Mouse (Mus musculus) hematopoietic multipotent progenitor cell, adult 10-12 weeks (in vitro differentiated cells): ENCODE data around the gene Camk2n1. TPM values are rescaled to one million over a fixed set of nuclear protein-coding genes. Genes with fewer than 3 reads are reported as not detected.

Experiments used
- polyA plus RNA-seq: library from polyadenylated mRNA; stranded (reverse); fragments of >175 nt; gene quantifications from 2 replicates; pipeline ENCODE4 v1.2.3, GENCODE M21; 2012; ENCODE audit warnings: low replicate concordance

The Camk2n1 gene
- polyA plus RNA-seq = 0.70 and 1.0 TPM in 2 replicates

GRCm38 (mm10) chr4:138453753-138454570 is at the start of gene Camk2n1:
Gene Camk2n1, plus strand, starts transcription at chr4:138454314.

GRCm38 (mm10) chr4:138434347-138435316 is 19.5 kb upstream of the Camk2n1 start, which contains the start of gene Mul1:
Gene Mul1, plus strand, starts transcription at chr4:138434671.

Other genes with a start within 250 kb of the Camk2n1 start
- 55.0 and 57.2 TPM in 2 replicates for gene Hp1bp3, start 238.0 kb upstream of the Camk2n1 start, polyA plus RNA-seq
- 2.0 TPM in 2 replicates for gene Sh2d5, start 203.9 kb upstream of the Camk2n1 start, polyA plus RNA-seq
- gene Kif17, start 203.9 kb upstream of the Camk2n1 start, polyA plus RNA-seq = 0.58 and 1.1 TPM in 2 replicates
- 65.9 and 71.6 TPM in 2 replicates for gene Ddost, start 149.6 kb upstream of the Camk2n1 start, polyA plus RNA-seq
- gene Pink1, start 128.0 kb upstream of the Camk2n1 start, polyA plus RNA-seq = 53.0 and 62.4 TPM in 2 replicates
- 0.15 and 0.56 TPM in 2 replicates for gene Cda, start 86.3 kb upstream of the Camk2n1 start, polyA plus RNA-seq
- not detected in 2 replicates for gene Fam43b, start 57.8 kb upstream of the Camk2n1 start, polyA plus RNA-seq
- 15.9 and 23.4 TPM in 2 replicates for gene Mul1, start 19.6 kb upstream of the Camk2n1 start, polyA plus RNA-seq
- gene Vwa5b1, start 181.6 kb downstream of the Camk2n1 start, polyA plus RNA-seq = not detected in 2 replicates